In genomic region chr2:180513835-180514234, GRCm38 (mm10) we compare ENCODE assay signal across 32 mouse cellular contexts. TPM values are rescaled to one million over a fixed set of nuclear protein-coding genes. Genes with fewer than 3 reads are reported as not detected.
"Had no signal": no experiment of that assay in that cellular context is flagged by ENCODE, and none has a peak within 500 bp of the region (broad histone marks: within the 10 kb centered on the region; RNA-seq: fewer than 3 reads in every experiment).

No protein-coding gene starts in this region.

- H3K27me3 ChIP-seq: heart, embryonic 13.5 days; heart, embryonic 15.5 days; hindbrain, embryonic 15.5 days; kidney, embryonic 15.5 days; liver, embryonic 13.5 days; liver, embryonic 15.5 days had no signal

- H3K36me3 ChIP-seq: heart, embryonic 10.5 days; heart, embryonic 13.5 days; heart, embryonic 15.5 days; hindbrain, embryonic 13.5 days; hindbrain, embryonic 15.5 days; kidney, embryonic 15.5 days; limb, embryonic 12.5 days; liver, embryonic 13.5 days; liver, embryonic 15.5 days had no signal

- ATAC-seq: hindbrain, postnatal 0 days; intestine, embryonic 16.5 days had no signal

- H3K9me3 ChIP-seq: heart, embryonic 10.5 days; heart, embryonic 13.5 days; heart, embryonic 15.5 days; hindbrain, embryonic 13.5 days; hindbrain, embryonic 15.5 days; kidney, embryonic 15.5 days; limb, embryonic 12.5 days; liver, embryonic 13.5 days; liver, embryonic 15.5 days had no signal

- H3K4me1 ChIP-seq: liver, embryonic 13.5 days; liver, embryonic 15.5 days had no signal

- H3K27ac ChIP-seq: gastrocnemius, adult 2 months; heart, embryonic 10.5 days; heart, embryonic 13.5 days; heart, embryonic 15.5 days; hindbrain, embryonic 13.5 days; hindbrain, embryonic 15.5 days; hindbrain, postnatal 0 days; kidney, postnatal 0 days; limb, embryonic 12.5 days; liver, embryonic 13.5 days; liver, embryonic 15.5 days had no signal

- H3K4me2 ChIP-seq: heart, embryonic 13.5 days; heart, embryonic 15.5 days; hindbrain, embryonic 13.5 days; hindbrain, embryonic 15.5 days; kidney, embryonic 15.5 days; limb, embryonic 12.5 days; liver, embryonic 11.5 days; liver, embryonic 13.5 days; liver, embryonic 15.5 days had no signal

- H3K4me3 ChIP-seq: gastrocnemius, adult 2 months; heart, embryonic 10.5 days; heart, embryonic 13.5 days; heart, embryonic 15.5 days; hindbrain, embryonic 13.5 days; hindbrain, embryonic 15.5 days; kidney, embryonic 15.5 days; limb, embryonic 12.5 days; liver, embryonic 13.5 days; liver, embryonic 15.5 days had no signal

- DNase-seq: gastrocnemius, adult 2 months; gastrocnemius, postnatal 10 days; gastrocnemius, postnatal 25 days; heart, adult 18-20 months; heart, postnatal 14 days; heart, postnatal 36 days; kidney, adult 11 months; kidney, adult 2 months; kidney, adult 9 months; kidney, postnatal 14 days; kidney, postnatal 36 days; layer of hippocampus, adult 9-11 months; layer of hippocampus, postnatal 36 days; left cerebral cortex, postnatal 4 days; liver; liver, embryonic 13.5 days had no signal

- H3K9ac ChIP-seq: heart, embryonic 13.5 days; heart, embryonic 15.5 days; hindbrain, embryonic 13.5 days; hindbrain, embryonic 15.5 days; kidney, embryonic 15.5 days; limb, embryonic 12.5 days; liver, embryonic 13.5 days; liver, embryonic 15.5 days had no signal

RNA-seq across cellular contexts. Expression of gene Ntsr1, which starts 14.1 kb away (rescaled TPM):
- total RNA-seq: gastrocnemius, adult 2 months; gastrocnemius, postnatal 25 days; granulocyte monocyte progenitor cell, adult 5-6 weeks; heart, adult 18-20 months; heart, adult 8-10 months; heart, postnatal 14 days; heart, postnatal 36 days; hematopoietic stem cell, adult 5-6 weeks had no signal
- polyA plus RNA-seq: kidney, adult 2 months had no signal

RNA-seq across cellular contexts. Expression of gene Slco4a1, which starts 57.8 kb away (rescaled TPM):
- total RNA-seq: gastrocnemius, postnatal 25 days had no signal
- polyA plus RNA-seq: heart, postnatal 0 days had no signal
